Mouse (Mus musculus) cerebellum, postnatal 4 days (tissue): ENCODE measurements around the gene B3gnt6.

ENCODE experiments used
- DNase-seq, 2 experiments: peaks; one replicate each; pipeline ENCODE4 v3.0.0; 2022; ENCODE audit warnings: low spot score in 2 of 2, mixed read lengths in 1 of 2

The B3gnt6 gene

DNA sequence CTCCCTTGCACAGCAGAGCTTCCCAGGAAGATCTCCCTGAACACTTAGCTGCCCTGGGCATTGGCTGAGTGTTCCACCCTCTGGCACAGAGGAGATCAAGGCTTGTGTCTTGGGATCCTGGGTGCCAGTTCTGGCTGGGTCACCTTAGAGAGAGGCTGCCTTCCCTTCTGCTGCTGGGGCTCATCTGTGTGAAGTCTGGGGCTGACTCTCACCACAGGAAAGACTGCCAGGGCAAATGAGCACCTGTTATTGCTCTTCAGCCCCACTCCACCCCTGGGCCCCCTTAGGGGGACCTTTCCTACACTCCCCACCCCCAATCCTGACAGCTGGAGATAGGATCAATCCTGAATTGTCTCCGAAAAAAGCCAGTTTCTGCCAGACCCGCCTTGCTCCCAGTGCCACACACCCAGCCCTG lies 22.2 kb downstream of the B3gnt6 start:
- no peak for DNase-seq

DNA sequence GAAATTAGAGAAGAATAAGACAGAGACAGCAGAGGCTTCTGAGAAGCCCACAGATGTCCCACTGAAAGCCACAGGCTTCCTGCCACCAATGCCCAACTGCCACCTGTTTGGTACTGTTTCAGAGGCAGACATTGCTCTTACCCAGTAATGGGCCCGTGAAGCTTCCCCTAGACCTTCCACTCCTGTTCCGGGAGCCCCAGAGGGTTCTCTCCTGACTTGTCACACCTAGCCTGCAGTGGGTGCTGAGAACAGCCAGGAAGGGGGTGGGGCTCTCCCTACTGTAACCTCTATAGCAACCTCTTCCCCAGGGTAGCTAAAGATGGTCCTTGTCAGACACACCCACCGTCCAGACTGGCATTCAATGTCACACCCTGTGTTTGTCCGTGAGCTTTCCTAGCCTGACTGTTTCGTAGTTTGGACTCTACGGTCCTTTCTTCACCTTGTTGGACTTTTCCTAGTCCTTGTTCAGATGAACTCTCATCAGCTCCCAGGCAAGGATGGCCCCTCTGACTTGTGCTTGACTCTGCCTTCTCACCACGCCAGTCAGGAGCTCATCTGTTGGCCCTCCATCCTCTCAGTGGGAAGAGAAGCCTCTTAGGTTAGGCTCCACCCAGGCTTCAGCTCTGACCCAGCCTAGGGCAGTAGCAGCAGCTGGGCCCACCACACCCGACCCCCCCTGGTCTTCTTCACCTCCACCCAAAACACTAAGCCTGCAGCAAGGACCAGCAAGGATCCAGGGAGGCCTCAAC lies 22.8 kb downstream of the B3gnt6 start:
- DNase-seq = no peak

DNA sequence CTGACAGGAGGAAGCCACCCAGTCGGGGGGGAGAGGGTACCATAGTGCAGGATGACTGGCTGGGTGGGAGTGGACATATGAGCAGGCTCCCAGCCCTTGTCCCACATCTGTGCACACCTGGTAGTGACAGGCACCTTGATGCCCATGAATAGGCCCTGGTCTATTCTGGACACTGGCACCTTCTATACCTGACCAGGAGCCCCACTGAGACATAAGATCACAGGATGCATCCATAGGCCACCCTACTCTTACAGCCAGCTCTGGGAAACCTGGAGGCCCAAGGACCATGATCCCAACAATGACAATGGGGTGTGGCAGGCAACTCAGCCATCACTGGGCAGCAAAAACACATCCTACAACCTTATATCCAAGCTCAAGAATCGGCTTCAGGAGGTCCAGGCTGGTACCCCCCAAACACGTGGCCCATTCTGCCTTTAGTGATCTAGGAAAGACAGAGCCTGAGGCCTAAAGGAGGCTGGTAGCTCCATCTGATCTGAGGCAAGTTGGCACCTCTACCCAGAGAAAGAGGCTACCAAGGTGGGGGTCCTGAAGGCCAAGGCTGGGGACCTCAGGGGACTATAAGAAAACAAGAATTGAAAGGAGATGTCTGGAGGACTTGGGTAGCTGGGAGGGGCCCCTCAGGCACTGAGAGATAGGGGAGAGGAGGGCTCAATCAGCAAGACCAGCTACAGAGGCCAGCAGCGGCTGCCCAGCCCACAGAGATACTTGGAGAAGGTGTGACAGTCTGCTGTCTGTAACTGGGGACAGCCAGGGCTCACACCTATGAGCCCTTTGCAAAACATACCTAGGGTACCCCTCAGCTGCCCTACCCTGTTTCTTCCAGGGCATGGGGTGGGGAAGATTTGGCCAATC lies 24.2 kb downstream of the B3gnt6 start:
- DNase-seq = no peak

DNA sequence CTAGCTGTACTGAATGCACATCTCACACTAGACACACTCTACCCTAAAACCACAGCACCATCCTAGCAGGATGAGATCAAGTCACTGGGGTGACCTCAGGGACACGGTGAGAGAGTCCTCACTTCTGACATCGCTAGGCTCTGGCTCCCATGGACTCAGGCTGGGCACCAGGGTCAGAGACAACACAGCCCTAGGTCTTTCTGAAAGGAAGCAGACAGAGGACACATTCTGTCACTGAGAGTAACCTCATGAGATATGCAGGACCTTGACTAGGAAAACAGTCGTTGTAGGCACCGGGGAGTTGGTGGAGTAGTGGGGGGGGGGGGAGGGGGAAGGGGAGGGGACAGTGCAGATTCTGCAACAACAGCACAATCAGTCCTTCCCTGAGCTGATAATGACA lies 25.9 kb downstream of the B3gnt6 start:
- no peak for DNase-seq

DNA sequence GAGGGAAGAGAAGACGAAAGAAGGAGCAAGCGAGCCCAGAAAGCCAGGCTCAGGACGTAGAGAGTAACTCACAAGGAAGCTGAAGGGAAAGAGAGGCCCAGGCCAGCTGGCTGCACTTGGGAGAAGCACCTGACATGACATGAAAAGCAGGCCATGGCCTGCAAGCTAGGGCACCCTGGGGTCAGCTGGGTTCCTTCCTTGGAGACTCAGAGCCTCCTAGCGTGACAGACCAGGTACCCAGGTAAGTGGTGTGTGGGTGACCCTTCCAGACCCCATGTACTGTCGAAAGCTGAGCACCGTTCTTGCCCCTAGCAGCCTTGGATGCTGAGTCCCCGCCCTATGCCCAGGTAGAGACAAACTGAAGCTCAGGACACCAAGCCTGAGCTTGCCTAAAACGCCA lies 26.6 kb downstream of the B3gnt6 start:
- DNase-seq = no peak

DNA sequence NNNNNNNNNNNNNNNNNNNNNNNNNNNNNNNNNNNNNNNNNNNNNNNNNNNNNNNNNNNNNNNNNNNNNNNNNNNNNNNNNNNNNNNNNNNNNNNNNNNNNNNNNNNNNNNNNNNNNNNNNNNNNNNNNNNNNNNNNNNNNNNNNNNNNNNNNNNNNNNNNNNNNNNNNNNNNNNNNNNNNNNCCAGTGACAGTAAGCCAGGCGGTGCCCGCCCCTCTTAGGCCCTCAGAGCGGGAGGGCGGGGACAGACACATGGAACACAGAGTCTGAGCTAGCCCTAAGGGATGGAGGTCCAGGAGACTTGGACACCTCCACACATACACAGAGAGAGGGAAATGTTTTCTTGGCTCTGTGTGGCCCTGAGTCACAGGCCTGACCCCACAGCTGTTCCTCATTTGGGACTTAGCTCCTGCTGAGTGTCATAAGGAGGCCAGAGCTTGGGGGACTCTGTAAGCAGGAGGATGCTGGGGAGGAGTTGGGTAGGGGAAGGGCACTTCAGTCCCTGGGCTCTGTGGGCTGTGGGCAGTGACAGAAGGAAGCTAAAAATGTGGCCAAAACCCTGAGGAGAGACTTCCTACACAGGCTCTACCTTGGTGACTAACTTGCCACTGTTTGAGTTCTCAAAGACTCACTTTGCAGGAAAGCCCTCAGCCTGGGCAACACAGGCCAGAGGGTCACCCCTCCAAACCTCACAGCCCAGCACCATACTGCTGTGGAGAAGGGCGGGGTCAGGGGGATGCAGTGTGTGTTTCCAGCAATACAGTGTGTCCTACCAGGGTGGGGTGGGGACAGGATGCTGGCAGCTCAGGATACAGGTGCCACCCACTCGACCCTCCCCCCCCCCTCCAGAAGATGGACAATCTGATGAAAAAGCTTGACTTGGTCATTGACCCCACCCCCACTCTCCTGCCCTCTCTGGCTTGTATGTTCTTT lies 27.9 kb downstream of the B3gnt6 start:
- no peak for DNase-seq

DNA sequence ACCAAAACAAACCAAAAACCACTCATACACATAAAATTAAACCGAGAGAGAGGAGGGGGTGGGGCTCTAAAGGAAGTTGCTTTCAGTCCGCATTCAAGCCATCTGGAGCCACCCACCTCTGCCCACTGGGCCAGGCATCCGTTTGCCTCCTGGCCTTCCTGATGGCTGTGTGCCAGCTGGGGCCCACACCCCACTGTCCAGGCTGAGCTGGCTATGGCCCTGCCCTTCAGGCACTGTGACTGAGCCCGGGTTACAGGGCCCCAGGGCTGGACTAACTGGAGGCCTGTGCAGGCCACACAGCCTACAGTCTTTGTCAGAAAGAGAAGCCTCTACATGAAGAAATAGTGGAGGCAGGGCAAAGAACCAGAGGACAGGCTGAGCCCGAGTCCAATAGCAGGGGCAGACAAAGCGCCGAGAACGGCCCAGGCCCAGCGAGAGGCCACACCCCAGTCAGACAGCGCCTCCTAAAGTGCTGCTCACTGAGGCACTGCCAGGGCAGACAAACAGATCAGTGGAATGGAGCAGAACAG lies 34.2 kb downstream of the B3gnt6 start:
- DNase-seq = no peak

DNA sequence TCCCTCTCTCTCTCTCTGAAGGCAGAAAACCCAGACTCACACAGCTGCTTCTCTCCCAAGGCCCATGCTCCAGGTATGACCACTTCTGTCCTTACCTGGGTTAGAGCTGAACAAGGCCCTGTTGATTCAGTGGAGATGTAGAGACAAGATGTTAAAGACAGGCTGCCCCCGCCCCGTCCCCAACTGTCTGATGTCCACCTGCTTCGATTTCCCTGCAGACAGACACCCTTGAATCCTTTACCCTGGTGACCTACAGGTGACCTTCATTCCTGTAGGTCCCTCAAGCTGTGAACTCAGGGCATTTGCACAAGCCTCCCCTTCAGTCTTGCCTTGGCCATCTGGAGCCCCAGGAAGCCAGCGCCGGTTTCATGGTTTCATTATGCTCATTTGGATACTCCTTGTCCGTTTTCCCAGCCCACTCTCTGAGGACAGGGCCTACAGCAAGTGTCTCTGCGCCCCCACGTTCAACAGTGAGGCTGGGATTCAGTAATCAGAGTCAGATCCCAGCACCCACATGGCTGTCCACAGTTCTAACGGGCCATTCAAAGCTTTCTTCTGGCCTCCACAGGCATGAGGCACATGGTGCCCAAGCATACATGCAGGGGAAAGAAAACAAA lies 34.8 kb downstream of the B3gnt6 start:
- no peak for DNase-seq

DNA sequence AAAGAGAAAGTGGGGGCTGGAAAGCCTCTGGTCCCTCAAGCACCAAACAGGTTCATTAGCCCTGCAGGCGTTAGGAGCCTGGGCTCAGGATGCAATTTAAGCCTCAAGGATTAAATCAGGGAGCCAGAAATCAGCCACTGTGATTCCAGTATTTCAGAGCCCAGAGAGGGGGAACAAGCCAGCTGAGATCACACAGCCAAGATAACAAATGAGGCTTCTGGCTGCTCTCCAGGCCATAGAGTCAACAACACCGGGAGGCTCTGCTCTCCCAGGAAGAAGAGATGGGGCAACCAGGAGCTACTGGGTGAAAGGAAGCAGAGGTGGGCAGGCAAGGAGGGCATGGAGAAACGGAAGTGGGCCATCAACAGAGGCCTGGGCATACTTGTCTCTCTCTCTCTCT lies 35.6 kb downstream of the B3gnt6 start:
- DNase-seq = no peak

DNA sequence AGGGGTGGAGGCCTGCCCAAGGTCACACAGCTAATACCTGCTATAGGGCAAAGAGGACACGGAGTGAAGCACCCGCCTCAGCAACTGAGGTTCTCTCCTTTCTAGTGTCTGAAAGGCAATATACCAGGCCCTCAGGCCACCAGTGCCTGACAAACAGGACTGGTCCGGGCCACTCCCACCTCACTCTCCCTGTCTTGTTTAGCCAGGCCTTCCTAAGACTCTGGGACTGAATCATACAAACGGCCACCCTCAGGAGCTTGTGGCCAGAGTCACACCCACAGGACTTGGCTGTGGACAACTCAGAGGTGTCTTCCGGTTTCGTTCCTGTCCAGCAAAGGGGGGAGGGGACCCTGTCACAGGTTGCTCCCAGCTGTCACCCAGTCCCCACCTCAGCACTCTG lies 37.0 kb downstream of the B3gnt6 start:
- DNase-seq = no peak

DNA sequence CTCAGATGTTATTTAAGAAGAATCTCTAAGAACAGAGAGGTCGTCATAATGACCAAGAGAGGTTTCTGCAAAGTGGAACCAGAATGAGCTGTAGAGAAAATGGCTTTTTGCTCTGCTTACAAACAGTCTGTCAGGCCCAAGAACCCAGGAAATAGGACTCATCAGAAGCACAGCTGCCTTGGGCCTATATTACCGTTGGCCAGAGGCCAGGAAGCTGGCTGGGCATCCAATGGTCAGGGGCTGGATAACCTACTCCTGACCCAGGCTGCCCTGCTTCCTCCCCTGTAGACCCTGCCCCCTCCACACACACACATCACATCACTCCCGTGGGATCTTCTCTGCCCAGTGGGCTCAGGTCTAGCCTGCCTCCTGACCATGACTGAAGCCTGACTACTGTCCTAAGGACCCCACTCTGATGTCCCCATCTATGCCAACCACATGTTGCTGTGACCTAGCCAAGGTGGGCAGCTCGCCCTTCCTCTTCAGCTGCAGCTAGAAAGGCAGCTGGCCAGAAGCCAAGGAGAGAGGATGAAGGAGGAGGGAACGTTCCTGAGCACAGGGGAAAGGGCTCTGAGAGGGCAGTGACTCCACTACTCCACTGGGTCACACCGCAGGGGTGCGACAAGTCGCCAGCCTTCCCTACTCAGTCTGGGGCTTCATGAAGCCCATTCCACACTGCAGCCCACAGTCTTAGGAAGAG lies 39.1 kb downstream of the B3gnt6 start:
- no peak for DNase-seq

DNA sequence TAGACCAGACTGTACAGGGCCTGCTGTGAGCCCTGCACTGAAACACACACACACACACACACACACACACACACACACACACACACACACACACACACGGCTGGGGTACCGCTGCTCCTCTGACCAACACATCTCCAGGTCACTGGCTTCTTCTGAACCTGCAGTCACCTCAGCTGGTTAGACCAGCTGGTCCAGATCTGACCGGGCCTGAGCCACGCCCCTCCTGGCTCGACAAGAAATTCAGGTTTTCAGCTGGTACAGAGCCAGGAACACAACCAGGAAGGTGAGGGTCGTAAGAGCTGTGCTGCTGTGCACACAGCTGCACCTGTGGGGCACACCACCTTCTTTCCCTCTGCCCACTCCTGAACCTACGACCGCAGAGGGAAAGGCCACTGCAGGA lies 40.8 kb downstream of the B3gnt6 start:
- DNase-seq = no peak

DNA sequence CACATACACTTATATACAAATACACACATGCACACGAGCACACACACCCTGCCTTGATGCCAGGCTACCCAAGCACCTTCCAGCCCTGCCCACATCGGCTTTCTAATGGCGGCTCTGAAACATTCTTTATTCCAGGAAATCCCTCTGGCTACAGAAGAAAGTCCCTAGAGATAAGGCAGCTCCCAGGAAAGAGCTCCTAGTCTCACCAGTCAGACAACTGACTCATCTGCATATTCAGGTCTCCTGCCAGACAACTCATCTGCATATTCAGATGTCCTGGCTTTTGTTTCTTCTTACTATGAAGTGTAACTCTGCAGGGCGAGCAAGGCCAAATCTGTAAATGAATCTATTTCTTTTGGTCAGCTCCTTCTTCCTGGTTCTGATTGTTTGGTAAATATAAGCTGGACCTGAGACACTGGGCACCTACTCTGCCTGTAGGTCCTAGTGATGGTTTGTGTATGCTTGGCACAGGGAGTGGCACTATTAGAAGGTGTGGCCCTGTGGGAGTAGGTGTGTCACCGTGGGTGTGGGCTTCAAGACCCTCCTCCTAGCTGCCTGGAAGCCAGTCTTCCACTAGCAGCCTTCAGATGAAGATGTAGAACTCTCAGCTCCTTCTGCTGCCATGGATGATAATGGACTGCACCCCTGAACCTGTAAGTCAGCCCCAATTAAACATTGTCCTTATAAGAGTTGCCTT lies 41.5 kb downstream of the B3gnt6 start:
- DNase-seq = no peak

DNA sequence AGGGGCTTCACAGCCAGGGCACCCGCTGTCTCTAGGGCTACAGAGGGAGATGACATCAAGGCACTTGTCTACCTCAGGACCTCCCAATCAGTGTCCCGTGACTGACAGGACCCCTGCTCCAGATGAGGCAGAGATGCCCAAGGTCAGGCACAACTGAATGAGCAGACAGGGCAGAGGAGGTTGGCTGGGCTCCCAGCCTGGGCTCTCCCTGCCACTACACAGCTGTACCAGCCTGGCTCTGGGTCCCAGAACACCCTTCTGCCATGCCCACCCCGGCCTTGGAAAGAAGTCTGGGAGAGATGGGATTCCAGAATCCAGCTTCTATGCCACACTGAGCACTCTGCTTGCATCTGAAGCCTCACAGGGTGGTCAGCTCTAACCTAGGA lies 43.0 kb downstream of the B3gnt6 start:
- no peak for DNase-seq

DNA sequence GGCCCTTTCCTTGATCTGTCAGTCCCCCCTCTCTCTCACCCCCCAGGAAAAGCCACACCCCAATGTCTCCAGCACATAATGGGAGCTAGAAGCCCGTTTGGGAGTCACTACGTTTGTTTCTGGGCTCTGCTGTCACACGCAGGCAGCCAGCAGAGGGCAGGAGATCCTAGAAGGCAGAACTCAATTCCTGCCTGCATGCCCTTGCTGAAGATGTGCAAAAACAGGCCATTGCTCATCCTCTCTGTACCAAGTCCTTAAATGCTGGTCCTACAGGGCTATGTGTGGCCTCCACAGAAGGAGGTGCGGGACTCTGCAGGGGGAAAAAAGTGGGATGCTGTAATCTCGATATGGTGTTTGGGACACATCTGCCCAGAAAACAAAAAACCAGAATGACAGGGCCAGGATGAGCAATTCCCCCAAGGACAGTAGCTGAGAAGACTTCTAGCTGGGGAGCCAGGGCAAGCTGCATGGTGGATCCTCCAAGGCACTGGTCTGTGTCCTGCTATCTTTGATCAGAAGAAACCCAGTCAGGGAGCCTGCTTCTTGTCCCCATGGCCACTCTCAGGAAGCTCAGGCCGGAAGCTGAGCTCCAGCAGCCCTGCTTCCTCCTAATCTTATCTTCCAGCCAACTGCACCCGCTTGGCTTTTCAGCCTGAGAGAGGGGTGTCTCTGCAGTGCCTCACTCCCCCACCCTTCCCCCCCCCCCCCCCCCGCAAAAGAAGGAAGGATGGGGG lies 43.6 kb downstream of the B3gnt6 start:
- peak; percentile 50 to 71 for DNase-seq

DNA sequence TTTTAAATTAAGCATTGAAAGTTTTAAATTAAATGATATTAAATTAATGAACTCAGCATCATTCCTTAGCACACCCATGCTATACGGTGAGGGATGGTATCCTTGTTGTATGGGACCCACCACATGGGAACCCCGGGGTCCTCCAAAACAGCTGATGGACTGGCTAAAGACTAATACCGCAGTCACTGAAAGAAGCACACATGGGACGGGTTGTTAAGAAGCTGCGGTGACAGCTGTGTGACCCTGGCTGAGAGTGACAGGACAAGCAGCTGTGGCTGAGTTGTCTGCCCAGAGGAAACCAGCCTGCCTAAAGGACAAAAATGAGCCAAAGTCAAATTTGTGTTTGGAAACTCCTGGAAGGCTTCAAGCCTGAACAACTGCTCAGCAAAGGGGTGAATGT lies 45.4 kb downstream of the B3gnt6 start:
- no peak for DNase-seq

DNA sequence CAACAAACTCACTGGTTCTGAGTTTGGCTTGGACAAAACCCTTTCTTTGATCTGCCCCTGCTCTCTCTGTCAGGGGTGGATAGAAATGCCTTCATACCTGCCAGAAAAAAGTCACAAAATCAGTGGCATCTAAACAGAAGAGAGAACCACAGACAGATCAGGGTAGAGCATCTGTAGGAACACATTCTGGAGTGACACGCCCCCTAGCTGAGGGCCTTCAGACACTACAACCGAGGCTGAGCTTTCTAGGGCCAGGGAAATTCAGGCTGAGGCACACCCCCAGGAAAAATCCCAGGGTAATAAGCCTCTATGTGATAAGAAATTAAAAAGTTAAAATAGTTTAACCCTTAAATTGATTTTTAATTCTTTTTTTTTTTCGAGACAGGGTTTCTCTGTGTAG lies 45.9 kb downstream of the B3gnt6 start:
- DNase-seq = no peak

DNA sequence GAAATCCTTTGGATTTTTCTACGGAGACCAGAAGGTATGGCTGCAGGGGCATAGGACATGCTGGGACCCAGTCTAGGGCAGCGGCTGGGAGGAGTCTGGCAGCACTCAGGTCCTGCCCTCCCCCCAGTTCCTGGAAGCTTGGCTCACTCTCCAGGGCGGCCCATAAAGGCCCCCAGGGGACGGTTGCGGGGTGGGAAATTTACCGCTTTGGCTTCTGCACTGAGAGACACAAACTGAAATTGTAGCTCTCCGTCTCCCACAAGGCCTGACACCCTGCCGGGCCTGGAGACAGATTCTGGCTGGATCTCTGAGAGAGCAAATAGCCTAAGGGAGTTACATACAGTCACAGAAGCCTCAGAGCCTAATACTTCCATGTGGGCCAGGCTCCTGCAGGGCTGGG lies 46.9 kb downstream of the B3gnt6 start:
- DNase-seq = no peak

DNA sequence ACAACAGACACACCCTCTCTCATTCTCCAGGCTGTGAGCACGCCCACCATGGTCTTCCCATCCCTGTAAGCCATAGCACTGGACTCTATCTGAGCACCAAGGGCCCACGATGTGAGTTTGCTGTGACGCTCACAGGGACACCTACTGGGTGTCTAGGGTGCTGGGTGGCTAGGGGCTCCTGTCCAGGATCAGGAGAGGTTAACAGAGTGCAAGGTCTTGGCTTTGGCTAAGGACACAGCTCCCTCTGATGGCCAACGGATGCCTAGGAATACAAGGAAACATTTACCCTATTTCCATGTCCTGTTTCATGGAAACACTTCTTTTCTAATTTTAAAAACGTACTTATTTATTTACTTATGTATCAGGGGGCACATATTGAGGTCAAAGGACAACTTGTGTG lies 48.8 kb downstream of the B3gnt6 start:
- DNase-seq = no peak

DNA sequence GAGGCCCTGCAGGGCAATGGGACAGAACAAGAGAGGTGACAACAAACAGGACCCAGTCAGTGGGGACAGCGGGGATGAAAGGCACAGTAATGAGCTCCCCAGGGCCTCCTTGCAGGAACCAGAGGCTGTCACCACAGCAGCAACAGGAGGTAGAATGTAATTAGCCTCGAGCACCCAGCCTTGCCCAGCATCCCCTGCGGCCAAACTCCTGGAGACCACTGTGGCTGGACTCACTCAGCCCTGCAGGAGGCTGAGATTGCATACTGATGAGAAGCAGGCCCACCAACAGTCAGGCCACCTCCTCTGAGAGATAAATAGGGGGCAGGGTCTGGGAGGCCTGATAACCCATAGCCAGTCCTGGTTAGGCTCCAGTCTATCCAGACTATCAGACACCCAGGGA lies 49.5 kb downstream of the B3gnt6 start:
- no peak for DNase-seq
